Mouse (Mus musculus) testis, adult 2 months (tissue): ENCODE data around the gene Zfp146. TPM values are rescaled to one million over a fixed set of nuclear protein-coding genes. Genes with fewer than 3 reads are reported as not detected.

ENCODE experiments used
- H3K27ac ChIP-seq: fragments of 200-500 bp; 2 replicates; pipeline ENCODE4 v1.5.1; 2012; ENCODE audit warnings: low read depth, low read length; ENCODE audit not compliant: control insufficient read depth, insufficient read depth
- H3K27me3 ChIP-seq: fragments of 200-500 bp; 2 replicates; pipeline ENCODE4 v1.6.1; 2012; ENCODE audit warnings: mild to moderate bottlenecking, low read length, moderate library complexity; ENCODE audit not compliant: control insufficient read depth, insufficient read depth
- H3K36me3 ChIP-seq: fragments of 200-500 bp; 2 replicates; pipeline ENCODE4 v1.6.1; 2012; ENCODE audit warnings: mild to moderate bottlenecking, low read length; ENCODE audit not compliant: control insufficient read depth, insufficient read depth
- H3K4me1 ChIP-seq: fragments of 200-500 bp; 2 replicates; pipeline ENCODE4 v1.6.1; 2012; ENCODE audit warnings: low read length; ENCODE audit not compliant: control insufficient read depth, insufficient read depth
- H3K4me3 ChIP-seq: fragments of 200-500 bp; 2 replicates; pipeline ENCODE4 v1.5.1; 2012; ENCODE audit warnings: low read depth, mild to moderate bottlenecking, low read length, moderate library complexity, mixed read lengths; ENCODE audit not compliant: control insufficient read depth
- CTCF ChIP-seq: fragments of 200-500 bp; IDR thresholded peaks from 2 replicates; pipeline ENCODE4 v1.5.1; 2012; ENCODE audit warnings: low read depth, mild to moderate bottlenecking, inconsistent platforms, low read length, moderate library complexity; ENCODE audit not compliant: control insufficient read depth, insufficient read depth, insufficient replicate concordance
- POLR2A ChIP-seq: fragments of 200-500 bp; IDR thresholded peaks from 2 replicates; pipeline ENCODE4 v1.6.1; 2012; ENCODE audit warnings: low read depth, mild to moderate bottlenecking, inconsistent platforms, low read length, moderate library complexity; ENCODE audit not compliant: control insufficient read depth
- polyA plus RNA-seq: library from polyadenylated mRNA; depleted of rRNA; stranded (reverse); fragments of >200 nt; gene quantifications from 2 replicates; pipeline ENCODE4 v1.2.3, GENCODE M21; 2012

Gene Zfp146
- polyA plus RNA-seq, 1 experiment: 6.4 TPM

GRCm38 (mm10) chr7:30181308-30181707 lies 11.8 kb upstream of the Zfp146 start:
- Histone ChIP-seq H3K4me3 (no peak overlapping the region), H3K27me3 (no peaks in the 10 kb centered on the region), H3K4me1 (peaks cover 9% of the 10 kb centered on the region), H3K27ac (peak overlapping the region; percentile 61), H3K36me3 (no peaks in the 10 kb centered on the region)
- TF ChIP-seq POLR2A: no peak
- peak; percentile 33; the same call in 1 of the 2 replicates for TF ChIP-seq CTCF

GRCm38 (mm10) chr7:30178256-30178655 lies 8.7 kb upstream of the Zfp146 start:
- TF ChIP-seq CTCF (no peak), POLR2A (no peak)
- H3K36me3 ChIP-seq: no peaks in the 10 kb centered on the region

DNA sequence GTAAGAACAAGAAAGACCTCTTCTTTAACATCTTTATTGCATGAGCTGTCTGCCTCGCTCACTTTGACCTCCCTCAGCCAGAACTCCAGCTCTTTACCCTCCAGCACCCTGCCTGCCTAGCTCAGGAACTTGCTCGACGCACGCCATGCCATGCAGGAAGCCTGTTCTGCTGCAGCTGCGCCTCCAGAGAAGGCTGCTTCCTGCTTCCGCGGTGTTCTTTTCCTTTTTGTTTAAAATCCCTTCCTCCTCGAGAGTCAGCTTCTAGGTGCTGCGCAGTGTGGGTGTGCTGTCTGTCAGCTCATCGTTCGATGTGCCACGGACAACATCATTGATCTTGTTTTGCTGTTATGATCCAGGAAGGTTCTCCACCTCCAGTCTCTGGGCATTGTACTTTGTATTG lies 6.9 kb upstream of the Zfp146 start:
- H3K27me3 ChIP-seq: no peaks in the 10 kb centered on the region
- no peak overlapping the region for H3K27ac ChIP-seq
- no peaks in the 10 kb centered on the region for H3K36me3 ChIP-seq
- H3K4me3 ChIP-seq: no peak overlapping the region
- TF ChIP-seq CTCF (no peak), POLR2A (no peak)
- H3K4me1 ChIP-seq: no peaks in the 10 kb centered on the region

More at GRCm38 (mm10) chr7:30178256-30178655, 8.7 kb upstream of the Zfp146 start:
- Histone ChIP-seq H3K4me1 (no peaks in the 10 kb centered on the region), H3K4me3 (no peak overlapping the region), H3K27ac (no peak overlapping the region), H3K27me3 (no peaks in the 10 kb centered on the region)

- H3K27me3 ChIP-seq: no peaks in the 10 kb centered on the region
- H3K4me1 ChIP-seq: peaks cover 4% of the 10 kb centered on the region; the same call in 1 of the 2 replicates
- no peak for TF ChIP-seq POLR2A
- no peak overlapping the region; the same call in 1 of the 2 replicates for H3K27ac ChIP-seq
- H3K36me3 ChIP-seq: no peaks in the 10 kb centered on the region
- H3K4me3 ChIP-seq: peak overlapping the region; percentile 90
Measured at GRCm38 (mm10) chr7:30170283-30170951, 867 bp upstream of the Zfp146 start.

GRCm38 (mm10) chr7:30168914-30169582 lies 502 bp downstream of the Zfp146 start:
- TF ChIP-seq CTCF: no peak
- no peak for TF ChIP-seq POLR2A
- Histone ChIP-seq H3K4me1 (peaks cover 4% of the 10 kb centered on the region; the same call in 1 of the 2 replicates), H3K4me3 (peak overlapping the region; percentile 90), H3K27me3 (no peaks in the 10 kb centered on the region), H3K36me3 (no peaks in the 10 kb centered on the region), H3K27ac (peak overlapping the region; percentile 88)

DNA sequence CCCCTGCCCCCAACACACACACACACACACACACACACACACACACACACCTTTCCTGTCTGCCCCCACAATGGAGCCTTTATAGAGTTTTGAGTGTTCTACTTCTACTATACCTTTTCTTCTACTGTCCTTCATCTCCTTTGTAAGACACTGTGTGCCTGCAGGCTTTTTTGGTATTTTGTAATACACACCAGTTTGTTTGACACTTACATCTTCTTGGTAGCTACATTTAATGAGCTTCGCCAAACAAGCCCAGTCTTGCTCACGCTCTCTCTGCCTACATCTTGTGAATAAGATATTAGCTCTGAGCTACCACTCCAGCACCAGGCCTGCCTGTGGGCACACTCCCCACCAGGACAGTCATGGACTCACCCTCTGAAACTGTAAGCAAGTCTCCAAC lies 4.8 kb downstream of the Zfp146 start:
- no peak for TF ChIP-seq CTCF
- TF ChIP-seq POLR2A: no peak
- no peak overlapping the region for H3K27ac ChIP-seq
- H3K4me1 ChIP-seq: no peaks in the 10 kb centered on the region
- H3K27me3 ChIP-seq: no peaks in the 10 kb centered on the region
- H3K36me3 ChIP-seq: peaks cover 3% of the 10 kb centered on the region; the same call in 1 of the 2 replicates
- no peak overlapping the region for H3K4me3 ChIP-seq

- TF ChIP-seq POLR2A (no peak), CTCF (no peak)
- peaks cover 3% of the 10 kb centered on the region; the same call in 1 of the 2 replicates for H3K36me3 ChIP-seq
- H3K4me3 ChIP-seq: no peak overlapping the region
- H3K27ac ChIP-seq: no peak overlapping the region
- no peaks in the 10 kb centered on the region for H3K27me3 ChIP-seq
- H3K4me1 ChIP-seq: no peaks in the 10 kb centered on the region
Measured at GRCm38 (mm10) chr7:30163113-30163512, 6.4 kb downstream of the Zfp146 start.
